Mouse (Mus musculus) hindbrain, embryonic 15.5 days (tissue): Measurements from ENCODE around the gene Rabgef1. TPM values are rescaled to one million over a fixed set of nuclear protein-coding genes. Genes with fewer than 3 reads are reported as not detected.

Source experiments
- ATAC-seq: fragments of 200-750 bp; cut with Nextera tagmentation; 2 replicates; pipeline ENCODE4 v1.8.0; 2017; ENCODE audit warnings: low read depth, moderate number of reproducible peaks, moderate TSS enrichment; ENCODE audit not compliant: low FRiP score
- H3K27ac ChIP-seq: fragments of 300-500 bp; sonication (generic); replicated peaks from 2 replicates; pipeline ENCODE4 v1.5.1; 2015; ENCODE audit warnings: mild to moderate bottlenecking, inconsistent platforms
- H3K27me3 ChIP-seq: fragments of 300-500 bp; sonication (generic); 2 replicates; pipeline ENCODE4 v1.6.1; 2015; ENCODE audit warnings: control low read depth, inconsistent platforms
- H3K36me3 ChIP-seq: fragments of 300-500 bp; sonication (generic); 2 replicates; pipeline ENCODE4 v1.6.1; 2015; ENCODE audit warnings: control low read depth, inconsistent platforms
- H3K4me1 ChIP-seq: fragments of 300-500 bp; sonication (generic); replicated peaks from 2 replicates; pipeline ENCODE4 v1.6.1; 2015; ENCODE audit warnings: control low read depth, inconsistent platforms
- H3K4me2 ChIP-seq: fragments of 300-500 bp; sonication (generic); 2 replicates; pipeline ENCODE4 v1.6.1; 2015; ENCODE audit warnings: moderate library complexity, mild to moderate bottlenecking, inconsistent platforms
- H3K4me3 ChIP-seq: fragments of 300-500 bp; sonication (generic); 2 replicates; pipeline ENCODE4 v1.5.1; 2015; ENCODE audit warnings: mild to moderate bottlenecking, inconsistent platforms
- H3K9ac ChIP-seq: fragments of 300-500 bp; sonication (generic); 2 replicates; pipeline ENCODE4 v1.6.1; 2015; ENCODE audit warnings: inconsistent platforms
- H3K9me3 ChIP-seq: fragments of 300-500 bp; sonication (generic); 2 replicates; pipeline ENCODE4 v1.6.1; 2016; ENCODE audit warnings: control low read depth, inconsistent platforms
- WGBS: fragments of 180-500 bp; shearing (Covaris S2); methylation state at CpG from one replicate; pipeline ENCODE4 v1.1.7; 2015; 5-methylcytosine and 5-hydroxymethylcytosine counted together
- polyA plus RNA-seq: library from polyadenylated mRNA; unstranded; fragments of >200 nt; fragmentation: Nextera tagmentation; extraction: Ambion mirVana; gene quantifications from 2 replicates; pipeline ENCODE4 v1.2.1, GENCODE M21; 2015

Rabgef1 gene
- polyA plus RNA-seq, 1 experiment from 2014 or later = 39.8 TPM

DNA sequence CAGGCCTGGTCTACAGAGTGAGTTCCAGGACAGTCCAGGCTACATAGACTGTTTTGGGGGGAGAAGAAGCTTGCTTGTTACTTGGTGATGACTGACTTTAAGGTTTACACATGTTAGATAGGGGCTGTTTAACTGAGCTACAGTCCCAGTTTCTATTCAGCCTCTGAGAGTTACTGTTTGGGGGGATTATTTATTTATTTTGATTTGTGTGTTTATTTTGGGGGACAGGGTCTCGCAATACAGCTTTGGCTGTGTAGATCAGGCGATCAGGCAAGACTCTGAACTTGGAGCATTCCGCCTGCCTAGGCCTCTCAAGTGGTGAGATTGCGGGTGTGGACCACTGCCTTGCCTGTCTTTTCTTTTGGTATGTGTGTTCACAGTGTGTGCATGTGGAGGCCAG lies 1.4 kb downstream of the Rabgef1 start:
- H3K9ac ChIP-seq = no peak overlapping the region
- no peaks in the 10 kb centered on the region for H3K9me3 ChIP-seq
- peak overlapping the region; percentile 66 for H3K4me2 ChIP-seq
- H3K36me3 ChIP-seq = no peaks in the 10 kb centered on the region
- H3K4me1 ChIP-seq = peaks cover 30% of the 10 kb centered on the region
- WGBS = 93% methylated on average over 4 of the region's 4 CpGs
- ATAC-seq = no peak
- H3K4me3 ChIP-seq = peak overlapping the region; percentile 87; the same call in 1 of the 2 replicates
- no peak overlapping the region for H3K27ac ChIP-seq
- H3K27me3 ChIP-seq = no peaks in the 10 kb centered on the region

DNA sequence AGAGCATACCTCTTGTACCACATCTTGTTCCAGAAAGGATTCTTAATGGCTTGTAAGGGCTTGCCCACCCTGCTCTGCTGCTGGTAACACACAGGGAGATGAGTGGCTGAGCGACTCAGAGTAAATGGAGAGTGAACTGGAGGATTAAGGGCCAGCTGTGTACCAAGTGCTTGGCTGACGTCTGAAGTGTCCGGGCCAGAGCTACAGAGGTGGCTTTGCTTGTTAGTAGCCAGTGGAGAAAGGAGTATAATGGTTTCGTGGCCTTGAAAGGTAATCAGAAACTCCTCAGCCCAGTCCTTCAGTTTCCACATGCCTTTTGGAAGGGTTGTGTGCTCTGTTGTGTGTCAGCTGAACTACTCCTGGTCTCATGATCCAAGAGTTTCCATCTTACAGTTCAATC lies 6.3 kb downstream of the Rabgef1 start:
- Histone ChIP-seq H3K4me3 (no peak overlapping the region), H3K9me3 (no peaks in the 10 kb centered on the region), H3K27ac (no peak overlapping the region), H3K9ac (no peak overlapping the region), H3K36me3 (no peaks in the 10 kb centered on the region), H3K27me3 (no peaks in the 10 kb centered on the region), H3K4me1 (peaks cover 17% of the 10 kb centered on the region), H3K4me2 (no peak overlapping the region)
- ATAC-seq = no peak
- 68% methylated on average over 4 of the region's 4 CpGs for WGBS

DNA sequence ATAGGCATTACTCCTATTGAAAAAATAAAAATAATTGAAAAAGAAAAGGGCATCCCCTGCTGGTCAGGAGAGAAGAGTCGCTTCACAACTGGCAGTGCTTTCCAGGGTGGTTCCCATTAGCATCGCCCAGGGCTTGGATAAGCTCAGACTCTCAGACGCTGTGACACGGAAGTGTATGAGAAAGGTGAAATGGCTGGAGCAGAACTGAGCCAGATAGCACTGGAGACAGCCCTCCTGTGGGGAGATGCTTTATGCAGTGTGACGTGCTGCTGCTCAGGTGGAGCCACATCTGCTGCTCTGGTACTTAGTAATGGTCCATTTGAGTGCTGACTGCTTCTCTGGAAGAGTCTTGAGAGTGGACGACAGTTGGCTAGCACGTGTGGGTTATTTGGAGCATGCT lies 8.8 kb downstream of the Rabgef1 start:
- H3K36me3 ChIP-seq = no peaks in the 10 kb centered on the region
- peak; percentile 19; the same call in 1 of the 2 replicates for ATAC-seq
- 57% methylated on average over 7 of the region's 7 CpGs for WGBS
- H3K27ac ChIP-seq = 0 out of 2 replicates have a peak overlapping the region, but pooled peaks have one; percentile 42
- H3K4me3 ChIP-seq = no peak overlapping the region
- H3K4me2 ChIP-seq = no peak overlapping the region
- no peaks in the 10 kb centered on the region for H3K27me3 ChIP-seq
- H3K9ac ChIP-seq = no peak overlapping the region
- peaks cover 3% of the 10 kb centered on the region; the same call in 1 of the 2 replicates for H3K4me1 ChIP-seq
- no peaks in the 10 kb centered on the region for H3K9me3 ChIP-seq

DNA sequence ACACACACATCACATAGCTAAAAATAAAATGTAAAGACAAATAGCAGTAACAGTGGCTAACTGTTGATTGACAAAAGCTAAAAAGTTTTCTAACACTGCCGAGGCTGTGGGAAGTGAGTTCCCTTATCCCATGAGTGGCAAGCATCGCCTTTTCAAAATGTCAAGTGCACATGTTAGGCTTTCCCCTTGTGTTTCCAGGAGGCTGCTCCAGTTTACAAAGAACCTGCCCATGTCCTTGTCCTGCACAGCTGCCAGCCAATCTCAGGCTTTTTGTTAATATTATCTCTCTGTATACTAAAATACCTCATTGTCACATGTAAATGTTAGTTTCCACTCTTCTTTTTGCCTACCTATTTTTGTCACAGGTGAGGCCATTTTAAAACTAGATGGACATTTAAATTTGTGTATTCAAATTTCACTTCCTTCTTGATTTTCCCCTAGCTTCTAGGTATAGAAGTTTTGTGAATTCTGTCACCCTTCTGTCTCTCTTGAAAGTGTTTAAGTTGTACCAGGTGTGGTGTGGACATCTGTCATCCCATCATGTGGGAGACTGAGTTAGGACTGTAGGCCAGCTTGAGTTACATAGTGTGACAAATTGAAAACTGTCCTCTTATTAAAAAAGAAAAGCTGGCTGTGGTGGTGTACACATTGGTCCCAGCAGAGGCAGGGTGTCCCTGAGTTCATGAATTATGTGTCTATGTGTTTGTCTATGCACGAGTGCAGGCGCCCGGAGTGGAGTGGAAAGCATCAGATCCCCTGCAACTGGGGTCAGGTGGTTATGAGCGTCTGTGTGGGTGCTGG lies 10.3 kb downstream of the Rabgef1 start:
- Histone ChIP-seq H3K4me2 (no peak overlapping the region), H3K9me3 (no peaks in the 10 kb centered on the region), H3K4me1 (peaks cover 3% of the 10 kb centered on the region; the same call in 1 of the 2 replicates), H3K27ac (no peak overlapping the region), H3K27me3 (no peaks in the 10 kb centered on the region), H3K9ac (no peak overlapping the region), H3K36me3 (no peaks in the 10 kb centered on the region), H3K4me3 (no peak overlapping the region)
- WGBS = 89% methylated on average over 6 of the region's 6 CpGs
- ATAC-seq = no peak

DNA sequence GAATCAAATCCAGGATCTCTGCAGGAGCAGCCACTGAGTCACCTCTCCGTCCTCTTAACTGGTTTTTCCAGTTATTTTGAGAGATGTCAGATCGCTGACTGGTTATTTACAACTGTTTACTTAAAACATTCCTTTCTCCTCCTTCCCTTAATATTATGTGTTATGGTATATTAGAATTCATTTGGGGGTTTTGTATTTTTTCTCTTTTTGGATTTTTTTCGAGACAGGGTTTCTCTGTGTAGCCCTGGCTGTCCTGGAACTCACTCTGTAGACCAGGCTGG lies 10.9 kb downstream of the Rabgef1 start:
- Histone ChIP-seq H3K27me3 (no peaks in the 10 kb centered on the region), H3K36me3 (no peaks in the 10 kb centered on the region), H3K9me3 (no peaks in the 10 kb centered on the region), H3K4me3 (no peak overlapping the region), H3K4me2 (no peak overlapping the region), H3K4me1 (peaks cover 9% of the 10 kb centered on the region), H3K27ac (no peak overlapping the region), H3K9ac (no peak overlapping the region)
- no peak for ATAC-seq
- 94% methylated on average over 3 of the region's 3 CpGs for WGBS

DNA sequence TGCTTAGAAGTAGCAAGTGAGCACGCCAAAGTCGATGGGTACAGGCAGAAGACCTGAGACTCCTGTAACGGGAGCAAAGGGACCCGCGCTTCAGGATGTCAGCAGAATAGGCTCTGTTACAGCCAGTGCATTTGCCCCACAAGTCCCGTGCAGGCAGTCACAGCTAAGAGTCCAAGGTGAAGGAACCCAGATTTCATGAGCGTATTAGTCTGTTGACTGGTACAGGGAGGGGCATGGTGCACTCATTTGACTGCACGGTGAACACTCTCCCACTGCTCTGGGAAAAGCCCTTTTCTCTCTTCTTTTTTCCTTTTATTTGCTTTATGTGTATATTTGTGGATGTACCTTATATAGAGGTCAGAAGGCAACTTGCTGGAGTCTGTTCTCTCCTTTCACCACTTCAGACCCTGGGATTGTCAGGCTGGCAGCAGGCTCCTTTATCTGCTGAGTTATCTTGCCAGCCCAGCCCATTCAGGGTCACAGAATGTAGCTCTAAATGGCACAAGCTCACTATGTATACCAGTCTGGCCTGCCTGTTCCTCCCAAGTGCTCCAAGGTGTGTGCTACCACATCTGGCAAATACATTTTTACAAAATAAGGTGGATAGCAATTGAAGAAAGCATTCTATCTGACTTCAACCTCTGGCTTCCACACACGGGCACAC lies 12.7 kb downstream of the Rabgef1 start:
- WGBS = 91% methylated on average over 9 of the region's 9 CpGs
- Histone ChIP-seq H3K27ac (no peak overlapping the region), H3K27me3 (no peaks in the 10 kb centered on the region), H3K36me3 (0 out of 2 replicates have a peak, but pooled peaks cover 8% of the 10 kb centered on the region), H3K9ac (no peak overlapping the region), H3K9me3 (no peaks in the 10 kb centered on the region), H3K4me1 (peaks cover 6% of the 10 kb centered on the region), H3K4me2 (no peak overlapping the region), H3K4me3 (no peak overlapping the region)
- ATAC-seq = no peak

DNA sequence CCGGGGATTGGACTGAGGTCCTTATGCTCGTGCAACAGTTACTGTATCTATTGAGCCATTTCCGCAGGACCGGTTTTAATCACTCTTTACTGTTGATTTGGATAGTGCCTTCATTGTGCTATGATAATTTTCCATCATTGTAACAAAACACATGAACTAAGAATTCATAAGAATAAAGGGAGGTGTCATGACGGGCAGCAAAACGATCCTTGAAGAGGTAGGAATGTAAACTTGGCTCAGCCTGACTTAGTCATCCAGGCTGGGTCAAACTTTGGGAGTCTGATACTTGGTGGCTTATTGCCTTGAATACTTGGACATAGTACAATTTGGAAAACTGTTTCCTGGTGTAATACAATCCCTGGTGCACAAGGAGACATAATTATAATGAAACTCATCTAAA lies 13.7 kb downstream of the Rabgef1 start:
- peaks cover 18% of the 10 kb centered on the region for H3K36me3 ChIP-seq
- H3K27me3 ChIP-seq = no peaks in the 10 kb centered on the region
- peaks cover 6% of the 10 kb centered on the region for H3K4me1 ChIP-seq
- no peak overlapping the region for H3K27ac ChIP-seq
- 88% methylated on average over 6 of the region's 6 CpGs for WGBS
- no peak overlapping the region for H3K4me3 ChIP-seq
- H3K4me2 ChIP-seq = no peak overlapping the region
- no peak overlapping the region for H3K9ac ChIP-seq
- ATAC-seq = no peak
- H3K9me3 ChIP-seq = no peaks in the 10 kb centered on the region

DNA sequence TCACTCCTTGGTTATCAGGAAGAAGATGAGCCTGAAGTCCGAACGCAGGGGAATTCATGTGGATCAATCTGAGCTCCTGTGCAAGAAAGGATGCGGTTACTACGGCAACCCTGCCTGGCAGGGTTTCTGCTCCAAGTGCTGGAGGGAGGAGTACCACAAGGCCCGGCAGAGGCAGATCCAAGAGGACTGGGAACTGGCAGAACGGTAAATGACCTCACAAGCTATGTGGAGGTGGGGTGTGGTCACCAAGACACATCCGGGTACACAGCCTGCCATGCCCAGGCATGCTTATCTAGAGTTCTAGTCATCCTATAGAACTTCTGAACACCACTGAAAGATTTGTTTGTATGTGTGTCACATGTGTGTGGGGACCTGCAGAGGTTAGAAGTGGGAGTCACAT lies 15.8 kb downstream of the Rabgef1 start:
- no peak overlapping the region for H3K27ac ChIP-seq
- no peak overlapping the region for H3K4me2 ChIP-seq
- H3K4me3 ChIP-seq = no peak overlapping the region
- H3K4me1 ChIP-seq = peaks cover 6% of the 10 kb centered on the region
- 30% methylated on average over 7 of the region's 7 CpGs for WGBS
- H3K9me3 ChIP-seq = no peaks in the 10 kb centered on the region
- no peaks in the 10 kb centered on the region for H3K27me3 ChIP-seq
- H3K9ac ChIP-seq = no peak overlapping the region
- no peak for ATAC-seq
- peaks cover 35% of the 10 kb centered on the region for H3K36me3 ChIP-seq

DNA sequence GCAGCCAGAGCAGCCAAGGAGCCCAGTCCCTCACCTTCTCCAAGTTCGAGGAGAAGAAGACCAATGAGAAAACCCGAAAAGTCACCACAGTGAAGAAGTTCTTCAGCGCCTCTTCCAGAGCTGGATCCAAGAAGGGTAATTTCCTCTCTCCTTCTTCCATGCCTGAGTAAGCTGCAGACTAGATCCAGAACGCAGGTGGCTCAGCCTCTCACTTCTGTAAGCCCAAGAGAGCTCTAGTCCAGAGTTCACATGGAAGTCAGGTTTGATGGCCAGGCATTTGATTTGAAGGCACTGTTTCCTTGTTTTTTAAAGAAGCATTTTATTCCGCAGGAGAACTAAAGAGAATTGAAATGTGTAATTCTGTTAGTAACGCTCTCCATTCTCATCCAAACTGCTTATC lies 19.3 kb downstream of the Rabgef1 start:
- Histone ChIP-seq H3K9ac (no peak overlapping the region), H3K36me3 (peaks cover 55% of the 10 kb centered on the region), H3K9me3 (no peaks in the 10 kb centered on the region), H3K27me3 (no peaks in the 10 kb centered on the region), H3K4me1 (peaks cover 6% of the 10 kb centered on the region), H3K4me2 (no peak overlapping the region), H3K4me3 (no peak overlapping the region), H3K27ac (no peak overlapping the region)
- no peak for ATAC-seq
- WGBS = 89% methylated on average over 6 of the region's 6 CpGs

DNA sequence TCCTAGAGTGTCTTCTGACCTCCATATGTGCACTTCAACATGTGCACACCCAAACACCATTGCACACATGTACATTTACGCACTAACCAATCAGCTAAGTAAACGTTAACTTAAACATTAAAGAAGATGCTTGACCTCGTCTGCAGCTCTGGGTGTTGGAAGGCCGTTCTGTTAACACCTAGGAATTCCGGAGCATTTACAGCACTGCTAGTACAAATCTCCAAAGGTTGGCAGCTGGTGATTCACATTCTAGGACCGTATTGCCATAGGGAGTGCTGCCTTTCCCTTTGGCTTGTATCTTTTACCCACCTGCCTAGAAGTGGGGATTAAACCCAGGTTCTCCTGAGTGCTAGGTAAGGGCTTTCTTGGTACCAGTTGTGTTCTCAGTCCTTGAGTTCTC lies 20.3 kb downstream of the Rabgef1 start:
- H3K27ac ChIP-seq = no peak overlapping the region
- WGBS = 90% methylated on average over 6 of the region's 6 CpGs
- H3K9ac ChIP-seq = no peak overlapping the region
- H3K36me3 ChIP-seq = peaks cover 55% of the 10 kb centered on the region
- no peak overlapping the region for H3K4me3 ChIP-seq
- no peaks in the 10 kb centered on the region for H3K27me3 ChIP-seq
- peaks cover 6% of the 10 kb centered on the region for H3K4me1 ChIP-seq
- no peak overlapping the region for H3K4me2 ChIP-seq
- no peaks in the 10 kb centered on the region for H3K9me3 ChIP-seq
- no peak for ATAC-seq

DNA sequence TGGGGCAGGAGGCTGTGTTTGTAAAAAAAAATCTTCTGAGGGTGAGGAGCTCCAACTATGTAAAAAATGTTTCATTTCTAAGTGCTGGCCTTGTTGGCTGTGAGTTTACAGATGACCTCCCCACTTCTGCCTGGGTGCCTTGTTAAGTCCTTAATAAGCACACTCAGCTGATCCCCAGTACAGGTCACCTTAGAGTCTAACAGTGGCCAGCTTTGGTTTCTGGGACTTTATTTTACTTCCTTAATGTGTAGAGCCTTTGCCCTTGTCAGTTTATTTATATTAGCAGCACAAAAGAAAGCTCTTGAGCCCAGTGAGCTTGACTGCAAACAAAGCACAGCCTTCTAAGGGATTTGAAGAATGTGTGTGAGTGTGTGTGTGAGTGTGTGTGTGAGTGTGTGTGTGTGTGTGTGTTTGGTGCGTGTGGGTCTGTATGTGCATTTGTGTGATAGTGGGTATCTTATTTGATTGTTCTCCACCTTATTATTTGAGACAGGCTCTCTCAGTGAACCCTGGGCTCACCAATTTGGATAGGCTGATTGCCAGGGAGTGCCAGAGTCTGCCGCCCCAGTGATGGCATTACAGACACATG lies 20.9 kb downstream of the Rabgef1 start:
- Histone ChIP-seq H3K4me3 (no peak overlapping the region), H3K9ac (no peak overlapping the region), H3K4me1 (peaks cover under 1% of the 10 kb centered on the region), H3K36me3 (peaks cover 59% of the 10 kb centered on the region), H3K9me3 (no peaks in the 10 kb centered on the region), H3K4me2 (no peak overlapping the region), H3K27me3 (no peaks in the 10 kb centered on the region), H3K27ac (no peak overlapping the region)
- no peak for ATAC-seq
- WGBS = 73% methylated on average over 2 of the region's 2 CpGs

DNA sequence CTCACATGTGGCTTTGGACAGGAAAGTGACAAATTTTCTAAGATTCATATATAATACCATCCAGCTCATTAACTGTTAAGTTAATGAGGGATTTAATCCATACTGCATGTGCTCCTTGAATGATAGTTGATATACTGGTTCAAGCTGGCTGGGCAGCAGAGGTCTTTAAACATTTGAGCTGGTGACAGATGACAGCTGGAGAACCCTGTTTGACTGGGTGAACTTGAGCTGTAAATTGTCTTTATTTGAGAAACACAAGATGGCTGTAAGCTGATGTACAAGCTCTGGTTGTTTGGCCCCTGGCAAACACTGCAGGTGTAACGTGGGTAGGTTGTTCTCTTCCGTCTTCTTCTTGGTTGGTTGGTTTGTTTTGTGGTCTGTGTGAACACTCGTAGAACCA lies 22.2 kb downstream of the Rabgef1 start:
- no peaks in the 10 kb centered on the region for H3K9me3 ChIP-seq
- H3K36me3 ChIP-seq = peaks cover 68% of the 10 kb centered on the region
- no peak overlapping the region for H3K4me3 ChIP-seq
- H3K27me3 ChIP-seq = no peaks in the 10 kb centered on the region
- no peaks in the 10 kb centered on the region for H3K4me1 ChIP-seq
- no peak overlapping the region for H3K27ac ChIP-seq
- H3K4me2 ChIP-seq = no peak overlapping the region
- 87% methylated on average over 3 of the region's 3 CpGs for WGBS
- no peak for ATAC-seq
- H3K9ac ChIP-seq = no peak overlapping the region
